Mouse (Mus musculus) right cerebral cortex, postnatal 36 days (tissue): ENCODE data around the gene Ttll12.

Source experiments
- DNase-seq, 2 experiments: peaks; one replicate each; pipeline ENCODE4 v3.0.0; 2022; ENCODE audit warnings: low spot score in 2 of 2, mixed read lengths in 1 of 2

The Ttll12 gene

GRCm38 (mm10) chr15:83593702-83594512 is 1.1 kb downstream of the Ttll12 start:
- no peak for DNase-seq

DNA sequence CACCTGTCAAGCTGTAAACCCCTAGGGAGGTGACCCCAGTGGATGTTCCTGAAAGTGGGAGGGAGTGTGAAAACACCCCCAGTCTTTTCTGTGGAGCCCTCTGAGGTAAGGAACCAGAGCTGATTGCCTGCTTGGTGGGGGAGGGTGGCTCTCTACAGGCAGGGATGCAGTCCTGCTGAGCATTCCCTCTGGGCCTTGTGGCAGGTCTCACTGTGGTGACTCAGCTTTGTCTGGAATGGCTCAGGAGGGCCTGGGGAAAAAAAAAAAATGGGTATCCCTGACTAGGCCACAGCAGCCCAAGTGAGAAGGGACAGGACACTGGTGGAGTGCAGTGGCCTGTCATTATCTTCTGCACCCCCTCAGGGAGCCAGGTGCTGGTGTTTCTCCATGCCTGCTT is 1.8 kb downstream of the Ttll12 start:
- DNase-seq = no peak

- DNase-seq = no peak
These were observed 2.4 kb downstream of the Ttll12 start for GRCm38 (mm10) chr15:83592260-83593188.

DNA sequence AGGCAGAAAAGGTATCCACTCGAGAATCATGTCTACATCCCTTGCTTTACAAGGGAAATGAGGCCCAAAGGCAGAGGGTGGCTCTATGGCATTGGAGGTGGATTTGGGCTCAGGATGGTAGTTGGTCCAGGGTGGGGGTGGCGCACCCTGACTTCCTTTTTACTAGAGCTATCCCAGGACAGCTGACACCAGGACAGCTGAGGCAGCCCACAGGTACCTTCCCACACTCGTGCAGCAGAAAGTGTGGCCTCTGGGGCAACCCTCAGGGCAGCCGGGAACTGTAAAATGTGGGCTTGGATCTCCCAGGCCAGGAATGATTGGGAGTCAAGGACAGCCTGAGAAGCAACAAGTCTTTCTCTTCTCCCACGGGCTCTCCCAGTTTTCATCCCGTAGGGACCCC is 3.2 kb downstream of the Ttll12 start:
- no peak for DNase-seq

GRCm38 (mm10) chr15:83590841-83591240 is 4.1 kb downstream of the Ttll12 start:
- DNase-seq = no peak

DNA sequence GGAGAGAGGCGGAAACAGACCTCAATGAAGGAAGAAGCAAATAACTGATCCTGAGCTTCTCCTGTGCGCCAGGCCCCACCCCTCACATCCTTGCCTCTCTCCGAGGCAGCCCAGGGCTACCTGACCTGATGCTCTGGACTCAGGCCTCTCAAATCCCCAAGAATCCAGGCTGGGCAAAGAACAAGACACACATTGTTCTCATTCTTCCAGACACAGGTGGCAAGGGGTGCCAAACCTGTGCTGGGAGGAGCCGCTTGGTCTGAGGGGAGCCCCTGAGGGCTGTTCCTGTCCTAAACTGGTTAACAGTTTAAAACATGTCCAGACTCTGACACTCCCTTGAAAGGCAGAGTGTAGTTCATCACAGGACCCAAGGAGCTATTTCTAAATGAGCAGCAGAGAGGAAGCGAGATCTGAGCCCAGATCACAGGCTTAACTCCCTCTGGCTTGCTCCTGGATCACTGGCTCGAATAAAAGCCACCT is 10.2 kb downstream of the Ttll12 start:
- no peak for DNase-seq

- DNase-seq = no peak
These were observed 11.4 kb downstream of the Ttll12 start for GRCm38 (mm10) chr15:83583419-83584156.

GRCm38 (mm10) chr15:83582931-83583330 is 12.0 kb downstream of the Ttll12 start:
- no peak for DNase-seq

- DNase-seq = no peak
These were observed 18.3 kb downstream of the Ttll12 start for GRCm38 (mm10) chr15:83576651-83577050.

- no peak for DNase-seq
These were observed 19.4 kb downstream of the Ttll12 start for GRCm38 (mm10) chr15:83575543-83575942.

GRCm38 (mm10) chr15:83574731-83575351 is 20.1 kb downstream of the Ttll12 start:
- no peak for DNase-seq

- DNase-seq = no peak
These were observed 21.4 kb downstream of the Ttll12 start for GRCm38 (mm10) chr15:83573606-83574005.

- no peak for DNase-seq
These were observed 22.8 kb downstream of the Ttll12 start for GRCm38 (mm10) chr15:83572132-83572531.

GRCm38 (mm10) chr15:83571636-83572035 is 23.3 kb downstream of the Ttll12 start:
- DNase-seq = no peak

DNA sequence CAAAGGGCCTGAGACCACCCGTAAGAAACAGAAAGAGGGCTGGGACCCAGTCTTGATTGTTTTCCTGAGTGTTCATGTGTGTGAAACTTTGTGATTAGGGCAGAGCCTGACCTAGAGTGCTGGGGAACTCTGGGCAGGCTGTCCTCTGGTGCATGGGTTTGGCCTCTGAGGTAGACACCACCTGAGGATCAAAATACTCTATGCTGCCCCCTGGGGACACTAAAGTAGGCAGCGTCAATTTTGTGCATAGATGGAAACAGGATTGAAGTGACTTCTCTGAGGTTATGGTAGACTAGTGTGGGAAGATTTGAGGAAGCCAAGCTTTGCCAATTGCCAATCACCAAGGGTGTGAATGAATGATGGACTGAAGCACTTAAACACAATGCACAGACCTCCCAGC is 24.3 kb downstream of the Ttll12 start:
- DNase-seq = no peak

DNA sequence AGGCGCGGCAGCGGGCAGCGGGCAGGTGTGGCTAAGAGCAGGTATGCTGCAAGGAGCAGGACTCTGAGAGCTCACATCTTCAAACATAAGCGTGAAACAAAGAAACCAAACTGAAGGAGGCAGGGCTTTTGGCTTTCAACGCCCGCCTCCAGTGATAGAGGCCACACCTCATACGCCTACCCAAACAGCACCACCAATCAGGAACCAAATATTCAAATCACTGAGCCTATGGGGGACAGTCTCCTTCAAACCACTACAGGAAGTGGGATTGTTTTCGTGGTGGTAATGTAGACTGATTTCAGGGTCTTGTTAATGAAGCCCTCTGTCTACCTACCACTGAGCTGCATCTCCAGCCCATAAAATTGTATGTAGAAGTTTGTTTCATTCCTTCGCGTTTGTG is 25.3 kb downstream of the Ttll12 start:
- no peak for DNase-seq

DNA sequence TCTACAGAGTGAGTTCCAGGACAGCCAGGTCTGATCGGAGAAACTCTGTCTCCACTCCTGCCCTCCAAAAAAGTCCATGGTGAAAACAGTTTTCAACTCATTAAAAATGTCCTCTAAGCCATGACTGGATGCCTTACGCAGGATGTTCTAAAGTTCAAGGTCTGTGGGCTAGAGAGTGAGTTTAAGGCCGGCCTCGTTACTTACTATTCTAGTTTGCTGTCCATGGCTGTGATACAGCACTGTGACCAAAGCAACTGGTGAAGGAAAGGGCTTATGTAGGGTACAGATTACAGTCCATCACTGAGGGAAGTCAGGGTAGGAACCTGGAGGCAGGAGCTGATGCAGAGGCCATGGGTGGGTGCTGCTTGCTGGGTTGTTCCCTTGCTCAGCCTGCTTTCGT is 26.4 kb downstream of the Ttll12 start:
- no peak for DNase-seq

- DNase-seq = no peak
These were observed 27.2 kb downstream of the Ttll12 start for GRCm38 (mm10) chr15:83567728-83568127.

GRCm38 (mm10) chr15:83566006-83566405 is 29.0 kb downstream of the Ttll12 start:
- no peak for DNase-seq

GRCm38 (mm10) chr15:83565434-83565833 is 29.5 kb downstream of the Ttll12 start:
- DNase-seq = no peak

DNA sequence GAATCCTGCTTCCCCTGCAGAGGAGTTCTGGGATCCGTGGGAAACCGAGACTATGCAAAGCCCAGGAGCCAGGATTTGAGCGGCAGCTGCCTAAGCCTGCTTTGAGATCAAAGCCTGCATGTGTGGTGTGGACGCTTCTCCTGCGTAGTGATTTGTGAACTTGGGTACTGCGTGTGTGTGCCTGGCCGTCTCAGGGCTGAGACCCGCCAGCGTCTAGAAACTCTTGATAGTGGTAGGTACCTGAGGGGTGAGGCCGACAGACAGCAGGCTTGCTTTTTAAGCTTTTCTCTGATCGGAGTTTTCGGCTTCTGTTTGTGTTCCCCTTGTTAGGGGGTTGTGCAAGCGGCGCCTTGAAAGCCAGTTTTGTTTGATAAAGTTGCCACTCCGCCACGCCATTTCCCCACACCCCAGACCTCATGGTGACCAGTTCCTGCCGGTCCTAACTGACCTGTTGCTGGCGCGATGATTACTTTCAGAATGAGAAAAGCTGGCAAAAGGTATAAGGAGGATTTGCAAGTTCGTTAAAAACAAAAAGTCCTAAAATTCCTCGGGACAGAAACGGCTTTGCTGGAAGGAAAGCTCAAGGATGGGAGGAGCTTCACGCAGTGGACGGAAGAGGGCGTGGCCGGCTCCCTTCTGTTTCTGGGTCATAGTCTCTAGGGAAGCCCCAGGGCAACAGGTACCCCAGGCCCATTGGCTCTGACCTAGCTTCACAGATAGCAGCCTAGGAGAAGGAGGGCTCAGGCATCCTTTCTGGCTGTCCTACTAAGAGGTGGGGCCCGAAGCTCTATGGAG is 30.9 kb downstream of the Ttll12 start:
- DNase-seq = no peak
